Mouse (Mus musculus): Measurements from ENCODE around the gene Ankrd6.

DNA sequence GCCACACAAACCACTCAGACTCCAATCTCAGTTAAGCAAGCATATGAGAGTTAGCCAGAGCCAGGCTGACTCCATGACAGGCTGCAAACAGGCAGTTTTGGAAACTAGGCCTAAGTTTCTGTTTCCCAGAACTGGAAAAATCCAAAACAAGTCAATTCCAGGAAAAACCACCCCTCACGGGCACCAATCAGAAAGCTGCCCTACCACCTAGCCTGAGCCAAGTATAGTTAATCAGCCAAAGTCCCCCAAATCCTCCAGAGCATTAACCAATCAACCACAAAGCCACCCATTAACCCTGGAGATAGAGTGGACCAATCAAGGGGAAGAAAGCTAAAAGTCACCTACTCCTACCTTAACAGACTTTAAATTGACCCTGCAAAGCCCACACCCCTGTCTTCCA is 163.5 kb downstream of the Ankrd6 start:
- no peak for TF ChIP-seq CHD2 (IDR thresholded peaks at IDR 0.05; ENCODE audit: low read length)
- TF ChIP-seq NRF1 (IDR thresholded peaks at IDR 0.05; ENCODE audit: insufficient read depth, low read depth, low read length, poor library complexity, severe bottlenecking): no peak
- TF ChIP-seq POLR2A (IDR thresholded peaks at IDR 0.05; ENCODE audit: control insufficient read depth in 1 of 2, insufficient read depth in 1 of 2, low read depth in 1 of 2, low read length in 2 of 2, poor library complexity in 1 of 2): no peak
- TF ChIP-seq MAX (IDR thresholded peaks at IDR 0.05; ENCODE audit: low read length): no peak
- TF ChIP-seq MAFK (IDR thresholded peaks at IDR 0.05; ENCODE audit: borderline replicate concordance, low read depth, low read length): no peak
- TF ChIP-seq EP300 (IDR thresholded peaks at IDR 0.05; ENCODE audit: low read depth in 1 of 2, low read length in 2 of 2): no peak
- TF ChIP-seq CTCF (IDR thresholded peaks at IDR 0.05 in 2 of 3, conservative IDR thresholded peaks at IDR 0.05 in 1 of 3; ENCODE audit: control insufficient read depth in 1 of 3, insufficient read depth in 1 of 3, low read depth in 2 of 3, low read length in 3 of 3, poor library complexity in 1 of 3, severe bottlenecking in 1 of 3): no peak
- TF ChIP-seq KAT2A (conservative IDR thresholded peaks at IDR 0.05; ENCODE audit: low read depth, low read length): no peak
- no peak for TF ChIP-seq USF2 (IDR thresholded peaks at IDR 0.05; ENCODE audit: borderline replicate concordance in 1 of 2, insufficient read depth in 1 of 2, low read depth in 1 of 2, low read length in 2 of 2)
- TF ChIP-seq TCF12 (IDR thresholded peaks at IDR 0.05; ENCODE audit: low read depth, low read length): no peak
- no peak for TF ChIP-seq ZC3H11A (IDR thresholded peaks at IDR 0.05; ENCODE audit: low read depth, low read length)
